Mouse (Mus musculus): ENCODE data around the gene Spink8.
"Not testable (repeated sequence)": the region's sequence is repeated elsewhere in the genome, so short reads cannot be mapped to it uniquely, and the experiment has no call there.

Gene Spink8

GRCm38 (mm10) chr9:109811980-109812379 is at the start of gene Spink8:
Gene Spink8 (plus strand): TSS chr9:109812280.
- CTCF ChIA-PET = no interaction called here

- CTCF ChIA-PET = not testable (repeated sequence)
Measured at GRCm38 (mm10) chr9:109766841-109767240, 45.2 kb upstream of the Spink8 start.

GRCm38 (mm10) chr9:109790570-109790969 is 21.5 kb upstream of the Spink8 start, which contains the start of gene Fbxw27:
Gene Fbxw27 (minus strand): TSS chr9:109790670.
- CTCF ChIA-PET = not testable (repeated sequence)

GRCm38 (mm10) chr9:109795221-109795620 is 16.9 kb upstream of the Spink8 start:
- CTCF ChIA-PET = no interaction called here

- CTCF ChIA-PET = no interaction called here
Measured at GRCm38 (mm10) chr9:109795811-109796210, 16.3 kb upstream of the Spink8 start.

GRCm38 (mm10) chr9:109798051-109798450 is 14.0 kb upstream of the Spink8 start:
- CTCF ChIA-PET = no interaction called here

- CTCF ChIA-PET = not testable (repeated sequence)
Measured at GRCm38 (mm10) chr9:109805596-109805995, 6.5 kb upstream of the Spink8 start.

GRCm38 (mm10) chr9:109806260-109806659 is 5.8 kb upstream of the Spink8 start:
- CTCF ChIA-PET = no interaction called here

- CTCF ChIA-PET = no interaction called here
Measured at GRCm38 (mm10) chr9:109806695-109807293, 5.3 kb upstream of the Spink8 start.

- CTCF ChIA-PET = no interaction called here
Measured at GRCm38 (mm10) chr9:109807898-109808297, 4.2 kb upstream of the Spink8 start.

- CTCF ChIA-PET = interaction anchor here (0.9 kb wide), 1 partner anchor 19 kb away, joined by 3 read pairs; the partner anchor contains the start of gene Nme6
Measured at GRCm38 (mm10) chr9:109813424-109813823, 1.3 kb downstream of the Spink8 start.

GRCm38 (mm10) chr9:109816341-109816740 is 4.3 kb downstream of the Spink8 start:
- CTCF ChIA-PET = no interaction called here

GRCm38 (mm10) chr9:109825739-109826138 is 13.7 kb downstream of the Spink8 start:
- CTCF ChIA-PET = no interaction called here

- CTCF ChIA-PET = no interaction called here
Measured at GRCm38 (mm10) chr9:109826181-109826580, 14.1 kb downstream of the Spink8 start.

- CTCF ChIA-PET = interaction anchor here (0.7 kb wide), 2 partner anchors 19 to 1473 kb away, joined by 3 read pairs; no protein-coding TSS in a partner anchor
Measured at GRCm38 (mm10) chr9:109832391-109833087, 20.5 kb downstream of the Spink8 start, which contains the start of gene Nme6. Gene Nme6 (plus strand): TSS chr9:109832749.

- CTCF ChIA-PET = no interaction called here
Measured at GRCm38 (mm10) chr9:109833088-109833412, 21.0 kb downstream of the Spink8 start.

- CTCF ChIA-PET = no interaction called here
Measured at GRCm38 (mm10) chr9:109849312-109849758, 37.3 kb downstream of the Spink8 start, which contains the start of gene Camp. Gene Camp (minus strand): TSS chr9:109849617.

- CTCF ChIA-PET = no interaction called here
Measured at GRCm38 (mm10) chr9:109850099-109850498, 38.0 kb downstream of the Spink8 start.

GRCm38 (mm10) chr9:109854341-109854740 is 42.3 kb downstream of the Spink8 start:
- CTCF ChIA-PET = interaction anchor here (0.6 kb wide), 1 partner anchor 793 kb away, joined by 3 read pairs; no protein-coding TSS in a partner anchor

GRCm38 (mm10) chr9:109855947-109856346 is 43.9 kb downstream of the Spink8 start:
- CTCF ChIA-PET = no interaction called here

- CTCF ChIA-PET = no interaction called here
Measured at GRCm38 (mm10) chr9:109862397-109863044, 50.4 kb downstream of the Spink8 start.

- CTCF ChIA-PET = interaction anchor here (0.6 kb wide), 1 partner anchor 11 kb away, joined by 3 read pairs; no protein-coding TSS in a partner anchor
Measured at GRCm38 (mm10) chr9:109863085-109863484, 51.0 kb downstream of the Spink8 start.

- CTCF ChIA-PET = interaction anchor here (0.6 kb wide), 1 partner anchor 221 kb away, joined by 3 read pairs; no protein-coding TSS in a partner anchor
Measured at GRCm38 (mm10) chr9:109866218-109866617, 54.1 kb downstream of the Spink8 start.
